Mouse (Mus musculus): ENCODE data around the gene Lmtk2. TPM values are rescaled to one million over a fixed set of nuclear protein-coding genes. Genes with fewer than 3 reads are reported as not detected.

Lmtk2 gene
- 9.3 and 10.2 TPM in 2 replicates for polyA plus RNA-seq (2015; fragmentation: Nextera tagmentation; extraction: Ambion mirVana)

DNA sequence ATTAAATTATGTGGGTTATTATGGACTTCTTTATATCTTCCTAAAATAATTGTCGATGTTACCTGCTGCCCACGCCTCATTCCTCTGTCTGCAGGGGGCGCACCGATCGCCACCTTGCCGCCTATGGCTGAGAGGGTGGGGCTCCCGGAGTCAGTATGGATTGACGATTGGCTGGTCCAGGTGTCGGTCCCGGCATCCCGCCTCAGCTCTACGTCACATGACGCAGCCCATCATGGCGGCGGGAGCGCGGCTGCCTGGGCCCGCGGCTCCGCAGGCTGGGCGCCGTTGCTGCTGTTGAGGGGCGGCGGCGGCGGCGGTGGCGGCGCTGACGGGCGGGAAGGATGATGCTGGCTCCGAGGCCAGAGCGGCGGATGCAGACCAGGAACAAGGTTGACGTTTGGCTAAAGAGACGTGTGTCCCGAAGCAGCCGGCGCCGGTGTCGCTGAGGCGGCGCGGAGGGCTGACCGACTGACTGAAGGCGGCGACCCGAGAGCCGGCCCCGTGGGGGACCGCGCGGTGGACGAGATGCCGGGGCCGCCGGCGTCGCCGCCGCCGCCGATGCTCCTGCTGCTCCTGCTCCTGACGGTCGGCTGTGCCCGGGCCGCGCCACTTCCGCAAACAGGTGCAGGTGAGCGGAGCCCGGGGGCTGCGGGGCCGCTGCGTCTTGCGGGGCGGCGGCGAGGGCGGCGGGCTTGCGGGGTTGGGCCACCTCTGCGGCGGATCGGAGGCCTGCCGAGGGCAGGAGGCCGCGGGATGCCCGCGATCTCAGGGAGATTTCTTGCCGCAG lies at the start of gene Lmtk2:
Gene Lmtk2, plus strand, starts transcription at position 288 of the 787 bp plus-strand sequence.
- Histone ChIP-seq H3K4me2 (peak within 1 kb of the TSS; percentile 64), H3K4me1 (replicated peaks) (peaks cover 23% of the 10 kb centered on the region), H3K27me3 (no peaks in the 10 kb centered on the region), H3K9ac (peak within 1 kb of the TSS; percentile 96), H3K9me3 (no peaks in the 10 kb centered on the region), H3K4me3 (peak within 1 kb of the TSS; percentile 100), H3K36me3 (no peaks in the 10 kb centered on the region), H3K27ac (replicated peaks) (peak within 1 kb of the TSS; percentile 96)
- ATAC-seq (ENCODE audit: low FRiP score, low read depth), result peak; percentile 100
- WGBS, result under 1% methylated on average over 78 of the region's 90 CpGs

GRCm38 (mm10) chr5:144051268-144051667 lies 49.0 kb upstream of the Lmtk2 start:
- ATAC-seq (ENCODE audit: low FRiP score, low read depth), result no peak
- Histone ChIP-seq H3K27me3 (no peaks in the 10 kb centered on the region), H3K4me3 (no peak overlapping the region), H3K27ac (replicated peaks) (no peak overlapping the region), H3K4me1 (replicated peaks) (no peaks in the 10 kb centered on the region), H3K9ac (no peak overlapping the region), H3K36me3 (no peaks in the 10 kb centered on the region), H3K4me2 (no peak overlapping the region), H3K9me3 (no peaks in the 10 kb centered on the region)

- Histone ChIP-seq H3K27me3 (no peaks in the 10 kb centered on the region), H3K27ac (replicated peaks) (no peak overlapping the region), H3K4me2 (no peak overlapping the region), H3K9me3 (no peaks in the 10 kb centered on the region), H3K4me3 (no peak overlapping the region), H3K36me3 (no peaks in the 10 kb centered on the region), H3K9ac (no peak overlapping the region), H3K4me1 (replicated peaks) (no peaks in the 10 kb centered on the region)
- WGBS, result 29% methylated on average over 3 of the region's 3 CpGs
- no peak for ATAC-seq (ENCODE audit: low FRiP score, low read depth)
Measured at GRCm38 (mm10) chr5:144053450-144053849, 46.8 kb upstream of the Lmtk2 start.

DNA sequence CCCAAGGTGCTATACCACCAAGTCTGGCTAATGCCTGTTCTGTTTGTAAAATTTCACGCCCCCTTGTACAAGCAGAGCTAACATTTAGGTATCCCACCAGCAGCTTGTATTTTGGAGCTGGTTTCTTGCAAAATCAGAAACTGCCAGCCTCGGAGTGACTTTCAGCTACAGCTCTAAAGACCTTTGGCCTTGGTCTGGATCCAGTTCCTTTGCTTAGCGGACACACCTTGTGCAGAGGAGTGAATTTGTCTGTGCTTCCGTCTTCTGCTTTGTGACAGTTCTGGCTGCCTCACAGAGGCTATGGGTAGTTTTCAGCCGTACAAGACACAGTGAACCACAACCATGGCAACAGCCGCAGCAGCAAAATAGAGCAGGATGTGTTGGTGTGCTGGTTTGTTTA lies 45.9 kb upstream of the Lmtk2 start:
- Histone ChIP-seq H3K27ac (replicated peaks) (no peak overlapping the region), H3K36me3 (no peaks in the 10 kb centered on the region), H3K4me2 (no peak overlapping the region), H3K4me3 (no peak overlapping the region), H3K4me1 (replicated peaks) (no peaks in the 10 kb centered on the region), H3K9me3 (no peaks in the 10 kb centered on the region), H3K9ac (no peak overlapping the region), H3K27me3 (no peaks in the 10 kb centered on the region)
- ATAC-seq (ENCODE audit: low FRiP score, low read depth), result no peak
- 95% methylated on average over 6 of the region's 6 CpGs for WGBS

- Histone ChIP-seq H3K4me1 (replicated peaks) (no peaks in the 10 kb centered on the region), H3K27ac (replicated peaks) (no peak overlapping the region), H3K27me3 (no peaks in the 10 kb centered on the region), H3K9ac (no peak overlapping the region), H3K9me3 (no peaks in the 10 kb centered on the region), H3K4me3 (no peak overlapping the region), H3K36me3 (no peaks in the 10 kb centered on the region), H3K4me2 (no peak overlapping the region)
- ATAC-seq (ENCODE audit: low FRiP score, low read depth), result no peak
- 69% methylated on average over 5 of the region's 5 CpGs for WGBS
Measured at GRCm38 (mm10) chr5:144064093-144064492, 36.1 kb upstream of the Lmtk2 start.

DNA sequence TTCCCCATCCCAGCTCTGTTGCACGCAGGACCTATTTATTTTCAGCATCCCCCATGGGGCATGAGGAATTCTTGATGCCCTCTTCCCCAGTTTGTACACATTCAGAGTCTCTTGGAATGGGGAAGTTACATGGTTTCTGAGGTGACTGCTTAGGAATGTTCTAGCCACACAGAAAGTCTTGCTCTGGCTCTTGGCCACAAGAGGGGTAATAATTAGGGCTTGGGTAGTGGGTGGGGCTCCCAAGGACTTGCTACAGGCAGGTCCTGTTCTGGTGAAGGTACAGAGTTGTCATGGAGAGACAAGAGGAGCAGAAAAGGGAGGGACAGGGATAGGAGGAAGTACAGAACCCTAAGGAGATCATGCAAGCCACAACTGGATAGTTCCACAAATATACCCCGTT lies 34.2 kb upstream of the Lmtk2 start:
- Histone ChIP-seq H3K27me3 (no peaks in the 10 kb centered on the region), H3K27ac (replicated peaks) (no peak overlapping the region), H3K9me3 (no peaks in the 10 kb centered on the region), H3K4me3 (no peak overlapping the region), H3K4me2 (no peak overlapping the region), H3K36me3 (no peaks in the 10 kb centered on the region), H3K9ac (no peak overlapping the region), H3K4me1 (replicated peaks) (no peaks in the 10 kb centered on the region)
- 81% methylated on average over 2 of the region's 2 CpGs for WGBS
- no peak for ATAC-seq (ENCODE audit: low FRiP score, low read depth)

DNA sequence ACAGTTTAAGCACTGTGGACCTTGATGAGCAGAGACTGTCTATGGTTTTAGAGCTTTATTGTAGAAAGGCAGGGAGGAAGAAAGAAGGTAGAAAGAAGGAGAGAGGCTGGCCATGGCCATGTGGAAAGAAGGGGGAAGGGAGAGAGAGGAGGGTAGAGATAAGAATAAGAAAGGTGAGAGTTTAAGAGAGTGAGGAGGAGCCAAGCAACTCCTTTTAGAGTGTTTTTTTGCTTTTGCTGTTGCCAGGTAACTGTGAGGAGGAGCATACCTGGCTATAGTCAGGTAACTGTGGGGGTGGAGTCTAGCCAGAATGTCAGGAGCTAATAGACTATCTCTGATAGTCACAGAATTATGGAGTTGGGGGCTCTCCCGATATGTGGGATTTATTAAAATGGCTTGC lies 30.2 kb upstream of the Lmtk2 start:
- H3K36me3 ChIP-seq, result no peaks in the 10 kb centered on the region
- H3K9me3 ChIP-seq, result no peaks in the 10 kb centered on the region
- H3K4me3 ChIP-seq, result no peak overlapping the region
- H3K4me2 ChIP-seq, result no peak overlapping the region
- no peaks in the 10 kb centered on the region for H3K27me3 ChIP-seq
- WGBS, result 76% methylated on average over 1 of the region's 1 CpGs
- H3K4me1 ChIP-seq (replicated peaks), result no peaks in the 10 kb centered on the region
- no peak for ATAC-seq (ENCODE audit: low FRiP score, low read depth)
- no peak overlapping the region for H3K27ac ChIP-seq (replicated peaks)
- H3K9ac ChIP-seq, result no peak overlapping the region

DNA sequence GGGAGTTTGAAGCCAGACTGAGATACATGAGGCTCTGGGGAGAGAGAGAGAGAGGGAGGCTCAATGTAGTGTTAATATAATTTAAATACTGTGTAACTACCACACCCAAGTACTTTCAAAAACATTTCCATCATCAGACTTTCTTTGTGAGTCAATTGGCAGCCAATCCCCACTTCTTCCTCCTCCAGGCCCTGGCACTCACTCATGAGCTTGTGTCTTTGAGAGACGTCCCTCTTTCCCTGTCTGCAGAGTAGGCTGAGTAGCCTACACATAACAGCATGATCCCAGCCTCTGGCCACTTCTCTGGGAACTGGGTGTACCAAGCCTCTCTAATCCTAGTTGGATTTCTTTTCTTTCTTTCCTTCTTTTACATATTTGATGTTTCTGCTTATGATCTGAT lies 29.0 kb upstream of the Lmtk2 start:
- Histone ChIP-seq H3K4me1 (replicated peaks) (no peaks in the 10 kb centered on the region), H3K36me3 (no peaks in the 10 kb centered on the region), H3K9ac (no peak overlapping the region), H3K4me2 (no peak overlapping the region), H3K9me3 (no peaks in the 10 kb centered on the region), H3K27ac (replicated peaks) (no peak overlapping the region), H3K27me3 (no peaks in the 10 kb centered on the region), H3K4me3 (no peak overlapping the region)
- ATAC-seq (ENCODE audit: low FRiP score, low read depth), result no peak
- 55% methylated on average over 1 of the region's 1 CpGs for WGBS

DNA sequence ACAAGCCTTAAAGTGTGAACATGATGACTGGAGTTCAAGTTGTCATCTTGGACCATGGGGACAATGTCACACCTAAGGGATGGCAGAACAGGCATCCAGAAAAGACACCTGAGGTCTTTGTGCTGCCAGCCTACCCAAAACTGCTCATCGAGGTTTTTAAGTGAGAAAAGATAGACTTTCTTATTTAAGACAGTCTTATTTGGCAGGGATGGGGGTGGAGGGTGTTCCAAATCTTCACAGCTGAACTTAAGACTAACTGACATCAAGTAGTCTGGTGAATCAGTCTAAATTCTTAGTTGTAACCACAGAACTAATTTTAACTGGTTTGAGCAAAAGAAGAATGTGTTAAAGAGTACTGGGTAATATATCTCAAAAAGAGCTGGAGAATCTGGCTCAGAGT lies 22.7 kb upstream of the Lmtk2 start:
- Histone ChIP-seq H3K4me2 (no peak overlapping the region), H3K27me3 (no peaks in the 10 kb centered on the region), H3K27ac (replicated peaks) (no peak overlapping the region), H3K4me1 (replicated peaks) (no peaks in the 10 kb centered on the region), H3K9ac (no peak overlapping the region), H3K36me3 (no peaks in the 10 kb centered on the region), H3K9me3 (no peaks in the 10 kb centered on the region; the same call in 1 of the 2 replicates), H3K4me3 (no peak overlapping the region)
- 74% methylated on average over 1 of the region's 1 CpGs for WGBS
- no peak for ATAC-seq (ENCODE audit: low FRiP score, low read depth)

GRCm38 (mm10) chr5:144080886-144081285 lies 19.4 kb upstream of the Lmtk2 start:
- ATAC-seq (ENCODE audit: low FRiP score, low read depth), result no peak
- no peak overlapping the region for H3K27ac ChIP-seq (replicated peaks)
- no peaks in the 10 kb centered on the region; the same call in 1 of the 2 replicates for H3K9me3 ChIP-seq
- no peak overlapping the region for H3K9ac ChIP-seq
- H3K4me2 ChIP-seq, result no peak overlapping the region
- WGBS, result 65% methylated on average over 2 of the region's 2 CpGs
- H3K36me3 ChIP-seq, result no peaks in the 10 kb centered on the region
- no peaks in the 10 kb centered on the region for H3K27me3 ChIP-seq
- no peak overlapping the region for H3K4me3 ChIP-seq
- no peaks in the 10 kb centered on the region for H3K4me1 ChIP-seq (replicated peaks)

- Histone ChIP-seq H3K27me3 (no peaks in the 10 kb centered on the region), H3K4me2 (no peak overlapping the region), H3K4me3 (no peak overlapping the region), H3K9me3 (no peaks in the 10 kb centered on the region; the same call in 1 of the 2 replicates), H3K9ac (no peak overlapping the region), H3K36me3 (no peaks in the 10 kb centered on the region), H3K27ac (replicated peaks) (no peak overlapping the region), H3K4me1 (replicated peaks) (no peaks in the 10 kb centered on the region)
- WGBS, result 91% methylated on average over 5 of the region's 5 CpGs
- ATAC-seq (ENCODE audit: low FRiP score, low read depth), result no peak
Measured at GRCm38 (mm10) chr5:144082006-144082405, 18.2 kb upstream of the Lmtk2 start.

GRCm38 (mm10) chr5:144083521-144083920 lies 16.7 kb upstream of the Lmtk2 start:
- Histone ChIP-seq H3K9me3 (no peaks in the 10 kb centered on the region), H3K27me3 (no peaks in the 10 kb centered on the region), H3K9ac (no peak overlapping the region), H3K36me3 (no peaks in the 10 kb centered on the region), H3K4me2 (no peak overlapping the region), H3K4me1 (replicated peaks) (no peaks in the 10 kb centered on the region), H3K4me3 (no peak overlapping the region), H3K27ac (replicated peaks) (no peak overlapping the region)
- WGBS, result 91% methylated on average over 2 of the region's 2 CpGs
- no peak for ATAC-seq (ENCODE audit: low FRiP score, low read depth)

GRCm38 (mm10) chr5:144084271-144084670 lies 16.0 kb upstream of the Lmtk2 start:
- no peak for ATAC-seq (ENCODE audit: low FRiP score, low read depth)
- no peaks in the 10 kb centered on the region for H3K9me3 ChIP-seq
- H3K4me3 ChIP-seq, result no peak overlapping the region
- H3K4me2 ChIP-seq, result no peak overlapping the region
- WGBS, result 61% methylated on average over 4 of the region's 4 CpGs
- no peak overlapping the region for H3K27ac ChIP-seq (replicated peaks)
- no peaks in the 10 kb centered on the region for H3K27me3 ChIP-seq
- H3K9ac ChIP-seq, result no peak overlapping the region
- H3K36me3 ChIP-seq, result no peaks in the 10 kb centered on the region
- no peaks in the 10 kb centered on the region for H3K4me1 ChIP-seq (replicated peaks)

Data from hindbrain, embryonic 15.5 days (tissue).